Comparison of ENCODE assay signal across 8 mouse cellular contexts in the genomic region with DNA sequence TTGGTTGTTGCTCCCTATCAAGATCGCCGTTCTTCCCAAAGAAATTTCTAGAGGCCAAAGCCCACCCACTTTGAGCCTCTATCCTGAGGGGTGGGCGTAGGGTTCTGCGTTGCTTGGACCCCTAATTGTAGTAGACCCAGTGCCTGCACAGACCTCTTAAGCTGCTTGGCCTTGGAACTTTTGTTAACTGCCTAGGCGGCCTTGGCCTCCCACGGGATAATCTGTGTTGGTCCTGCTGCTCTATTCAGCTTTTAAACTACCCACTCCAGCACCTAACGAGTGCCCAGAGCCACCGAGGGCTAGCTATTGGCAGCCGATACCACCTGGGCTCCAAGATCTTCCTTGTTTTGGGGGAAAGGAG. TPM values are rescaled to one million over a fixed set of nuclear protein-coding genes. Genes with fewer than 3 reads are reported as not detected.
DNase-seq lines count a peak whose midpoint lies in the region; ATAC-seq and TF ChIP-seq lines count a peak whose summit lies in the region.
"Had no signal": no experiment of that assay in that cellular context is flagged by ENCODE, and none has a peak within 500 bp of the region (broad histone marks: within the 10 kb centered on the region; RNA-seq: fewer than 3 reads in every experiment).

No protein-coding gene starts in this region.

- no peak for ATAC-seq in forebrain, embryonic 12.5 days (ENCODE audit: low FRiP score)
- no peak for ATAC-seq in intestine, postnatal 0 days
- ATAC-seq: inflammation-experienced regulatory T-cells, adult 6 months had no signal

- H3K27ac ChIP-seq in liver, adult 2 months (replicated peaks; ENCODE audit: insufficient read depth, low read depth, low read length), result peak overlapping the region; percentile 70
- H3K27ac ChIP-seq in forebrain, embryonic 12.5 days, result no peak overlapping the region
- peak overlapping the region; percentile 15; the same call in 1 of the 2 replicates for H3K27ac ChIP-seq in intestine, postnatal 0 days (ENCODE audit: low read depth, low read length)
- H3K27ac ChIP-seq in small intestine, adult 2 months (ENCODE audit: insufficient read depth, low read depth, low read length), result no peak overlapping the region

- H3K79me2 ChIP-seq in liver, adult 2 months (ENCODE audit: control insufficient read depth, insufficient read depth, low read length), result no peaks in the 10 kb centered on the region; the same call in 1 of the 2 replicates

- 0 out of 2 replicates have a peak overlapping the region, but pooled peaks have one; percentile 22 for H3K9ac ChIP-seq in liver, adult 2 months (ENCODE audit: low read depth, low read length)
- H3K9ac ChIP-seq in forebrain, embryonic 12.5 days, result 0 out of 2 replicates have a peak overlapping the region, but pooled peaks have one; percentile 44
- peak overlapping the region; percentile 51 for H3K9ac ChIP-seq in intestine, postnatal 0 days (ENCODE audit: low read depth, low read length)

- no peak for TF ChIP-seq CTCF in liver, adult 2 months (IDR thresholded peaks at IDR 0.05; ENCODE audit: low read depth, low read length)
- no peak for TF ChIP-seq CTCF in intestine, postnatal 0 days (IDR thresholded peaks at IDR 0.05; ENCODE audit: low read depth)
- TF ChIP-seq CTCF in small intestine, adult 2 months (IDR thresholded peaks at IDR 0.05; ENCODE audit: extremely low read depth, insufficient read length, insufficient replicate concordance, low read depth, low read length), result no peak

- TF ChIP-seq POLR2A in liver, adult 2 months (IDR thresholded peaks at IDR 0.05; ENCODE audit: extremely low read depth, insufficient read depth, low read length), result no peak
- TF ChIP-seq POLR2A in small intestine, adult 2 months (IDR thresholded peaks at IDR 0.05; ENCODE audit: low read depth, low read length), result no peak

- H3K4me2 ChIP-seq in forebrain, embryonic 12.5 days, result peak overlapping the region; percentile 47
- peak overlapping the region; percentile 78 for H3K4me2 ChIP-seq in intestine, postnatal 0 days (replicated peaks; ENCODE audit: low read depth)

- peaks cover 2% of the 10 kb centered on the region; the same call in 1 of the 2 replicates for H3K36me3 ChIP-seq in liver, adult 2 months (ENCODE audit: control insufficient read depth, insufficient read depth, low read length)
- H3K36me3 ChIP-seq in forebrain, embryonic 12.5 days (replicated peaks), result no peaks in the 10 kb centered on the region
- H3K36me3 ChIP-seq in intestine, postnatal 0 days (ENCODE audit: control insufficient read depth, insufficient read depth), result no peaks in the 10 kb centered on the region; the same call in 1 of the 2 replicates
- peaks cover 8% of the 10 kb centered on the region for H3K36me3 ChIP-seq in small intestine, adult 2 months (ENCODE audit: control insufficient read depth, insufficient read depth, low read length)

- no peak for DNase-seq in liver, adult 2 months (ENCODE audit: extremely low read depth, low read depth, low spot score)
- no peak for DNase-seq in liver
- DNase-seq in right cerebral cortex, adult 2 months (ENCODE audit: low spot score in 2 of 2), result no peak
- no peak for DNase-seq in right cerebral cortex, postnatal 14 days

- no peak overlapping the region; the same call in 1 of the 2 replicates for H3K4me3 ChIP-seq in liver, adult 2 months (ENCODE audit: insufficient read depth, low read depth, low read length)
- peak overlapping the region; percentile 25 for H3K4me3 ChIP-seq in forebrain, embryonic 12.5 days (replicated peaks)
- H3K4me3 ChIP-seq in intestine, postnatal 0 days (ENCODE audit: low read depth, low read length), result peak overlapping the region; percentile 40; the same call in 1 of the 2 replicates
- H3K4me3 ChIP-seq in small intestine, adult 2 months (ENCODE audit: low read depth, low read length), result peak overlapping the region; percentile 57

- H3K4me1 ChIP-seq in liver, adult 2 months (ENCODE audit: control insufficient read depth, insufficient read depth, low read length), result peaks cover 16% of the 10 kb centered on the region
- H3K4me1 ChIP-seq in forebrain, embryonic 12.5 days, result peaks cover 35% of the 10 kb centered on the region
- peaks cover 7% of the 10 kb centered on the region; the same call in 1 of the 2 replicates for H3K4me1 ChIP-seq in intestine, postnatal 0 days (replicated peaks; ENCODE audit: control insufficient read depth, insufficient read depth, low read length)
- peaks cover 17% of the 10 kb centered on the region for H3K4me1 ChIP-seq in small intestine, adult 2 months (ENCODE audit: control insufficient read depth, insufficient read depth, insufficient read length, low read length)

- no peaks in the 10 kb centered on the region for H3K9me3 ChIP-seq in forebrain, embryonic 12.5 days
- no peaks in the 10 kb centered on the region for H3K9me3 ChIP-seq in intestine, postnatal 0 days (ENCODE audit: control insufficient read depth)

- WGBS in liver, adult 2 months, result 25% methylated on average over 9 of the region's 9 CpGs
- WGBS in forebrain, embryonic 12.5 days, result 5% methylated on average over 9 of the region's 9 CpGs
- WGBS in intestine, postnatal 0 days, result 38% methylated on average over 9 of the region's 9 CpGs
- 37% methylated on average over 9 of the region's 9 CpGs for WGBS in small intestine, adult 2 months

- H3K27me3 ChIP-seq in liver, adult 2 months (ENCODE audit: control insufficient read depth, insufficient read depth, low read length), result no peaks in the 10 kb centered on the region
- H3K27me3 ChIP-seq in forebrain, embryonic 12.5 days, result peaks cover 41% of the 10 kb centered on the region
- H3K27me3 ChIP-seq in intestine, postnatal 0 days (replicated peaks; ENCODE audit: control insufficient read depth, insufficient read depth, low read length), result no peaks in the 10 kb centered on the region
- no peaks in the 10 kb centered on the region for H3K27me3 ChIP-seq in small intestine, adult 2 months (ENCODE audit: control insufficient read depth, insufficient read depth, low read length)

RNA-seq across cellular contexts. Expression of gene Hexim1, which starts 3.5 kb away (rescaled TPM):
- total RNA-seq in liver, adult 2 months (2014; rRNA removed), result 10.2 and 10.5 TPM in 2 replicates
- 12.1 and 13.5 TPM in 2 replicates for polyA plus RNA-seq in liver, adult 2 months (2012; rRNA removed)
- polyA plus RNA-seq in forebrain, embryonic 12.5 days (2016; fragmentation: Nextera tagmentation; extraction: Ambion mirVana), result 3.4 TPM in 2 replicates
- 4.6 and 6.0 TPM in 2 replicates for polyA plus RNA-seq in intestine, postnatal 0 days (2015; fragmentation: Nextera tagmentation; extraction: Ambion mirVana)
- 4.3 and 11.4 TPM in 2 replicates for polyA plus RNA-seq in small intestine, adult 2 months (2012; rRNA removed)

RNA-seq across cellular contexts. Expression of gene Acbd4, which starts 11.1 kb away (rescaled TPM):
- total RNA-seq in liver, adult 2 months (2014; rRNA removed), result 56.3 and 64.4 TPM in 2 replicates
- polyA plus RNA-seq in liver, adult 2 months (2012; rRNA removed), result 66.6 and 83.9 TPM in 2 replicates
- 5.7 and 7.1 TPM in 2 replicates for polyA plus RNA-seq in forebrain, embryonic 12.5 days (2016; fragmentation: Nextera tagmentation; extraction: Ambion mirVana)
- 74.7 and 75.9 TPM in 2 replicates for polyA plus RNA-seq in intestine, postnatal 0 days (2015; fragmentation: Nextera tagmentation; extraction: Ambion mirVana)
- 89.3 and 234 TPM in 2 replicates for polyA plus RNA-seq in small intestine, adult 2 months (2012; rRNA removed)

RNA-seq across cellular contexts. Expression of gene Plcd3, which starts 11.1 kb away (rescaled TPM):
- total RNA-seq in liver, adult 2 months (2014; rRNA removed), result 0.54 and 1.0 TPM in 2 replicates
- polyA plus RNA-seq in liver, adult 2 months (2012; rRNA removed), result 0.31 and 2.0 TPM in 2 replicates
- polyA plus RNA-seq in forebrain, embryonic 12.5 days (2016; fragmentation: Nextera tagmentation; extraction: Ambion mirVana), result 1.4 and 1.5 TPM in 2 replicates
- 1.0 and 1.5 TPM in 2 replicates for polyA plus RNA-seq in intestine, postnatal 0 days (2015; fragmentation: Nextera tagmentation; extraction: Ambion mirVana)
- polyA plus RNA-seq in small intestine, adult 2 months (2012; rRNA removed), result 3.1 and 4.8 TPM in 2 replicates
- polyA plus RNA-seq: inflammation-experienced regulatory T-cells, adult 6 months had no signal

RNA-seq across cellular contexts. Expression of gene Hexim2, which starts 19.7 kb away (rescaled TPM):
- total RNA-seq in liver, adult 2 months (2014; rRNA removed), result 1.3 and 1.8 TPM in 2 replicates
- polyA plus RNA-seq in liver, adult 2 months (2012; rRNA removed), result 1.6 and 1.9 TPM in 2 replicates
- polyA plus RNA-seq in forebrain, embryonic 12.5 days (2016; fragmentation: Nextera tagmentation; extraction: Ambion mirVana), result 10.1 and 11.8 TPM in 2 replicates
- polyA plus RNA-seq in intestine, postnatal 0 days (2015; fragmentation: Nextera tagmentation; extraction: Ambion mirVana), result 3.5 and 5.3 TPM in 2 replicates
- polyA plus RNA-seq in small intestine, adult 2 months (2012; rRNA removed), result 0.86 and 2.2 TPM in 2 replicates

RNA-seq across cellular contexts. Expression of gene Fmnl1, which starts 58.4 kb away (rescaled TPM):
- 0.46 and 0.74 TPM in 2 replicates for total RNA-seq in liver, adult 2 months (2014; rRNA removed)
- 0.86 and 2.2 TPM in 2 replicates for polyA plus RNA-seq in liver, adult 2 months (2012; rRNA removed)
- 1.1 TPM in 2 replicates for polyA plus RNA-seq in forebrain, embryonic 12.5 days (2016; fragmentation: Nextera tagmentation; extraction: Ambion mirVana)
- 0.80 and 1.0 TPM in 2 replicates for polyA plus RNA-seq in intestine, postnatal 0 days (2015; fragmentation: Nextera tagmentation; extraction: Ambion mirVana)
- 7.1 and 8.4 TPM in 2 replicates for polyA plus RNA-seq in small intestine, adult 2 months (2012; rRNA removed)

Comparison
In these comparisons a context has a peak if more than half of its experiments do, and no peak if none do; other contexts are left out.
1. H3K27ac ChIP-seq: peak in liver, adult 2 months (single experiment) and intestine, postnatal 0 days (single experiment); none in forebrain, embryonic 12.5 days (single experiment) and small intestine, adult 2 months (single experiment).
2. Peak in every context shown above with its lines, with median percentiles within 50 percentile points of each other: H3K9ac ChIP-seq.